Mouse (Mus musculus): ENCODE data around the gene Cdiptos. TPM values are rescaled to one million over a fixed set of nuclear protein-coding genes. Genes with fewer than 3 reads are reported as not detected.
A peak's percentile ranks its signal among the peaks of the same experiment; 100 is the strongest.

Cdiptos gene
- polyA plus RNA-seq, 1 experiment from 2014 or later, result 0.88 TPM

DNA sequence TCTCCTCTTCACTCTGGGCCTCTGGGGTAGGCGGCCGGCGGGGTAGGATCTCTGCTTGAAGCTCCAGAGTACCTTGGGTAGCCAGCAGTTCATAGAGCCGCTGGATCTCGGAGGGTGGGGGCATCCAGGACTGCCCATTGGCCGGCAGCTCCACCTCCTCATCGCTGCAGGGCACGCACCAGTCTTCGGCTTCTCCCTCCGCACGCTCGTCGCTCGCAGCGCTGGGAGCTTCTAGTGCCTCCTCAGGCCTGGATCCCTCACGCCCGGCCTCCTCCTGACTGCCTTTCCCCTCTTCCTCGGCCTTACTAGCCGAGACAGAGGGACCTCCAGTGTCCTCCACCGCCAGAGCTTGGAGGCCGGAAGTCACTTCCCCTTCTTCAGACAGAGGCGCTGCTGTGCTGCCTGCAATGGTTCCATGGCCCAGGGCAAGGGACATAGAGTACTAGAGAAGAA is 40.6 kb upstream of the Cdiptos start:
- DNase-seq (ENCODE audit: low spot score), result peak; percentile 80
- Histone ChIP-seq H3K36me3 (ENCODE audit: control insufficient read depth, insufficient read depth, low read length) (peaks cover 2% of the 10 kb centered on the region), H3K27me3 (ENCODE audit: control insufficient read depth, insufficient read depth, low read length) (no peaks in the 10 kb centered on the region), H3K4me3 (ENCODE audit: low read depth, low read length) (peak overlapping the region; percentile 77), H3K4me1 (replicated peaks; ENCODE audit: control insufficient read depth, insufficient read depth, low read length) (peaks cover 15% of the 10 kb centered on the region), H3K9me3 (ENCODE audit: control insufficient read depth, low read length) (no peaks in the 10 kb centered on the region), H3K27ac (ENCODE audit: low read depth, low read length) (peak overlapping the region; percentile 93), H3K9ac (ENCODE audit: low read length) (peak overlapping the region; percentile 94), H3K4me2 (ENCODE audit: low read depth, low read length, severe bottlenecking) (peak overlapping the region; percentile 96)
- ATAC-seq (replicated peaks; ENCODE audit: low FRiP score), result peak; percentile 50
- WGBS, result under 1% methylated on average over 22 of the region's 22 CpGs

DNA sequence TGATC is 40.4 kb upstream of the Cdiptos start, which contains the start of gene Pagr1b:
Pagr1b (minus strand) TSS at position 4 of the 5 bp plus-strand sequence.
- Histone ChIP-seq H3K4me3 (ENCODE audit: low read depth, low read length) (peak within 1 kb of the TSS; percentile 77), H3K9ac (ENCODE audit: low read length) (peak within 1 kb of the TSS; percentile 94), H3K36me3 (ENCODE audit: control insufficient read depth, insufficient read depth, low read length) (peaks cover 2% of the 10 kb centered on the region), H3K27ac (ENCODE audit: low read depth, low read length) (peak within 1 kb of the TSS; percentile 93), H3K4me2 (ENCODE audit: low read depth, low read length, severe bottlenecking) (peak within 1 kb of the TSS; percentile 96), H3K27me3 (ENCODE audit: control insufficient read depth, insufficient read depth, low read length) (no peaks in the 10 kb centered on the region), H3K4me1 (replicated peaks; ENCODE audit: control insufficient read depth, insufficient read depth, low read length) (peaks cover 13% of the 10 kb centered on the region), H3K9me3 (ENCODE audit: control insufficient read depth, low read length) (no peaks in the 10 kb centered on the region)
- no peak for DNase-seq (ENCODE audit: low spot score)
- ATAC-seq (replicated peaks; ENCODE audit: low FRiP score), result no peak

DNA sequence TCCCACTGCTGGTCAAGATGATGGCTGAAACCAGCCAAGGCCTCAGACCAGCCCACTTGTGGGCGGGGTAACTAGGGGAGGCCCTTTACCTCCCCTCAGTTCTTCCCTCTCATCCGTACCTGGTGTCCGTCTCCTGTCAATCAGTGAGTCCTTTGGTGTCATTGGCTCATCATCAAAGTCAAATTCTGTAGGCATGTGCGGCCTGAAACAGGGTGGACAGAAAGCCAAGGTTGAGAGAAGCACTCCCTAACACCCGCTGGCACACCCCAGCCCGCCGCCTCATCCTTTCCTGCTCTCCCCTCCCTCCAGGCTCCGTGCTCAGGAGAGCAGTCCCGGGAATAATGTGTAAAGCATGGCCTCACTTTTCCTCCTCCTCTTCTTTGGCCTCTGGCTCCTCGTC is 40.2 kb upstream of the Cdiptos start:
- WGBS, result 3% methylated on average over 10 of the region's 10 CpGs
- H3K27ac ChIP-seq (ENCODE audit: low read depth, low read length), result peak overlapping the region; percentile 93
- H3K9me3 ChIP-seq (ENCODE audit: control insufficient read depth, low read length), result no peaks in the 10 kb centered on the region
- peaks cover 11% of the 10 kb centered on the region for H3K4me1 ChIP-seq (replicated peaks; ENCODE audit: control insufficient read depth, insufficient read depth, low read length)
- no peaks in the 10 kb centered on the region for H3K27me3 ChIP-seq (ENCODE audit: control insufficient read depth, insufficient read depth, low read length)
- H3K36me3 ChIP-seq (ENCODE audit: control insufficient read depth, insufficient read depth, low read length), result peaks cover 2% of the 10 kb centered on the region
- H3K4me3 ChIP-seq (ENCODE audit: low read depth, low read length), result peak overlapping the region; percentile 77
- peak overlapping the region; percentile 94 for H3K9ac ChIP-seq (ENCODE audit: low read length)
- ATAC-seq (replicated peaks; ENCODE audit: low FRiP score), result no peak; the same call in 1 of the 2 replicates
- H3K4me2 ChIP-seq (ENCODE audit: low read depth, low read length, severe bottlenecking), result peak overlapping the region; percentile 96
- DNase-seq (ENCODE audit: low spot score), result peak; percentile 63

DNA sequence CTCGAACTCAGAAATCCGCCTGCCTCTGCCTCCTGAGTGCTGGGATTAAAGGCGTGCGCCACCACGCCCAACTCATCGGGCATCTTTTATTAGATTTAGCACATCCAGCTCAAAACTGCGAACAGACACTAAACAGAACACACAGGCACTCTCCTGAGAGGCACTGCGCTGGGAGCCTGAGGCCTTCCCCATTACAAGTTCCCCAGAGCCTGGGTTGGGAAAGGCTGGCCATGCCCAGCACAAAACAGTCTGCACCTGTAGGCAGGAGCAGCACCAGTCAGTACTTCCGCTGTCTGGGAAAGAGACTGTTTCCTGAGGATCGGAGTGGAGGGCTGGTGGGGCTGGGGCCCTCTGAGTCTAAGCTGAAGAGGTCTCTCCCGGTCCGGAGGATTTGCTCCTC is 39.1 kb upstream of the Cdiptos start:
- H3K4me1 ChIP-seq (replicated peaks; ENCODE audit: control insufficient read depth, insufficient read depth, low read length), result peaks cover 9% of the 10 kb centered on the region
- H3K9me3 ChIP-seq (ENCODE audit: control insufficient read depth, low read length), result no peaks in the 10 kb centered on the region
- H3K27me3 ChIP-seq (ENCODE audit: control insufficient read depth, insufficient read depth, low read length), result no peaks in the 10 kb centered on the region
- H3K4me2 ChIP-seq (ENCODE audit: low read depth, low read length, severe bottlenecking), result no peak overlapping the region
- H3K36me3 ChIP-seq (ENCODE audit: control insufficient read depth, insufficient read depth, low read length), result peaks cover 2% of the 10 kb centered on the region
- DNase-seq (ENCODE audit: low spot score), result no peak
- H3K4me3 ChIP-seq (ENCODE audit: low read depth, low read length), result no peak overlapping the region
- no peak overlapping the region for H3K9ac ChIP-seq (ENCODE audit: low read length)
- no peak for ATAC-seq (replicated peaks; ENCODE audit: low FRiP score)
- WGBS, result 92% methylated on average over 12 of the region's 12 CpGs
- H3K27ac ChIP-seq (ENCODE audit: low read depth, low read length), result no peak overlapping the region

DNA sequence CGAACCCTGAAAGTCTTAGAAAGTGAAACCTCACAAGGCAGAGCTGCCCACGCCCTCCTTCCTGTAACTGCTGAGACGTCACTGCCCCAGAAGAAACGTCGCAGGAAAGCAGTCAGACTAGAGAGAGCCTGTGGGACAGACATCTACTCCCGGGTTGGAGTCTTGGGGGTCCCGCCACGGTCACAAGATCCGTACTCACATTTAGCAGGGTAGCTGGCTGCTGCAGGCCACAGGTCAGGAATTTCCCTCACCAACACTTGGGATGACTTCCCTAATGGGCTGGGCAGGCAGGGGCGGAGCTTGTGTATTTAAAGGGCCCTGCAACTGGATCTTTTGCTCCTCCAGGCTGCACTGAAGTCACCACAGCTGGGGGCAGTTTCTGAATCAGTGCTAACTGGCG is 38.4 kb upstream of the Cdiptos start, which contains the start of gene Mvp:
Mvp (minus strand) TSS at position 302 of the 400 bp plus-strand sequence.
- no peak for ATAC-seq (replicated peaks; ENCODE audit: low FRiP score)
- Histone ChIP-seq H3K4me3 (ENCODE audit: low read depth, low read length) (no peak within 1 kb of the TSS; the same call in 1 of the 2 replicates), H3K9ac (ENCODE audit: low read length) (no peak within 1 kb of the TSS), H3K27ac (ENCODE audit: low read depth, low read length) (no peak within 1 kb of the TSS), H3K4me2 (ENCODE audit: low read depth, low read length, severe bottlenecking) (0 out of 2 replicates have a peak within 1 kb of the TSS, but pooled peaks have one; percentile 6), H3K9me3 (ENCODE audit: control insufficient read depth, low read length) (no peaks in the 10 kb centered on the region), H3K27me3 (ENCODE audit: control insufficient read depth, insufficient read depth, low read length) (no peaks in the 10 kb centered on the region), H3K4me1 (replicated peaks; ENCODE audit: control insufficient read depth, insufficient read depth, low read length) (peaks cover 9% of the 10 kb centered on the region), H3K36me3 (ENCODE audit: control insufficient read depth, insufficient read depth, low read length) (peaks cover 2% of the 10 kb centered on the region)
- DNase-seq (ENCODE audit: low spot score), result no peak
- 77% methylated on average over 11 of the region's 11 CpGs for WGBS

DNA sequence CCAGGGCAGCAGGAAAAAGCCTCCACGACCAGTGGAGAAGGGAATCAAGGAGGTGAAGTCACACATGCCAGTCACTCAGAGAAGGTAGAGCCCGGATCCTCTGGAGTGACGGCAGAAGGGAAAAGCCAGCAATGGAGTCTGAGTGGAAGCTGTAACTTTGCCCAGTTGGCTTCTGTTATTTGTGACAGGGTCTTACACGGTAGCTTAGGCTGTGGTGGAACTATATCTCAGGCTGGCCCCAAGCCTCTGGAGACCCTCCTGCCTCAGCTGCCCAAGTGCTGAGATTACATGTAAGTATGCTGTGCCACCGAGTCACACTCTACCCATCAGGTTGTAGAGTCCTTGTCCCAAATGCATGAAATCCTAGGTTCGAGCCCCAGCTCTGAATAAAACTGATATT is 37.5 kb upstream of the Cdiptos start:
- Histone ChIP-seq H3K9ac (ENCODE audit: low read length) (no peak overlapping the region), H3K27me3 (ENCODE audit: control insufficient read depth, insufficient read depth, low read length) (no peaks in the 10 kb centered on the region), H3K36me3 (ENCODE audit: control insufficient read depth, insufficient read depth, low read length) (peaks cover 2% of the 10 kb centered on the region), H3K27ac (ENCODE audit: low read depth, low read length) (no peak overlapping the region), H3K4me2 (ENCODE audit: low read depth, low read length, severe bottlenecking) (no peak overlapping the region), H3K4me1 (replicated peaks; ENCODE audit: control insufficient read depth, insufficient read depth, low read length) (peaks cover 6% of the 10 kb centered on the region), H3K4me3 (ENCODE audit: low read depth, low read length) (no peak overlapping the region), H3K9me3 (ENCODE audit: control insufficient read depth, low read length) (no peaks in the 10 kb centered on the region)
- no peak for ATAC-seq (replicated peaks; ENCODE audit: low FRiP score)
- DNase-seq (ENCODE audit: low spot score), result no peak
- 96% methylated on average over 6 of the region's 6 CpGs for WGBS

DNA sequence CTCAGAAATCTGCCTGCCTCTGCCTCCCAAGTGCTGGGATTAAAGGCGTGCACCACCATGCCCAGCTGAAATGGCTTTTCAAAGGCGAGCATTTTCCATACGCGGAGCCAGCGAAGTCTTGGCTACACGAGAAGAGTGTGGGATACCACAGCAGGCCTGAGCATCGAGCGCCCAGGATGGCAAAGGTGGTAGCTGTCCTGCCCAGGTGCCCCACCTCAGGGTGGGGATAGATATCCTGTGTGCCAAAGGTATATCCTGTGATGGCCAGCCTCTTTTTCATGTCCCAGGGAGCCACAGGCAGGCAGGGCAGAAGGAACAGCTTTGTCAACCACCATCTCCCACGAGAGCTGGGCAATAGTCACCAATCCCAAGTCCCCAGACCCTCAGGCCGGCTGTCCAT is 36.9 kb upstream of the Cdiptos start:
- Histone ChIP-seq H3K9me3 (ENCODE audit: control insufficient read depth, low read length) (no peaks in the 10 kb centered on the region), H3K36me3 (ENCODE audit: control insufficient read depth, insufficient read depth, low read length) (peaks cover 2% of the 10 kb centered on the region), H3K27me3 (ENCODE audit: control insufficient read depth, insufficient read depth, low read length) (no peaks in the 10 kb centered on the region), H3K9ac (ENCODE audit: low read length) (no peak overlapping the region), H3K4me1 (replicated peaks; ENCODE audit: control insufficient read depth, insufficient read depth, low read length) (peaks cover 6% of the 10 kb centered on the region), H3K4me2 (ENCODE audit: low read depth, low read length, severe bottlenecking) (no peak overlapping the region), H3K27ac (ENCODE audit: low read depth, low read length) (no peak overlapping the region), H3K4me3 (ENCODE audit: low read depth, low read length) (no peak overlapping the region)
- DNase-seq (ENCODE audit: low spot score) (no peak), ATAC-seq (replicated peaks; ENCODE audit: low FRiP score) (no peak)
- WGBS, result 96% methylated on average over 10 of the region's 10 CpGs

DNA sequence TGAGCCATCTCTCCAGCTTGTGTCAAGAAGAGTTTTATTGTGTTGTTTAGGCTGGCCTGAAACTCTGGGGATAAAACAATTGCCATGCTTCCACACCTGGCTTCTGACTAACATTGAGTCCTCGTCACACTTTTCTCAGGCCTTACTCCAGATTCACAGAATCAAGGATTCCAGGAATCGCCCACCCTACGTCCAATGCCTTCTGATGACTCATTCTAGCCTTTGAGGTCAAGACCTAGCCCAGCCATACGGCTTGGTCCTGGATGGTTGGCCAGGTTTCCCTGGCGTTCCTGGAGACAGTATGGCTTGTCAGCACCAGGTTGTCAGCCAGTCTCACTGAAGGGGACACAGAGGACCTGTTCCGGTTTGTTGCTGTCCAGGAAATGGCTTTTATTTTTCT is 36.5 kb upstream of the Cdiptos start:
- H3K4me3 ChIP-seq (ENCODE audit: low read depth, low read length), result no peak overlapping the region
- no peaks in the 10 kb centered on the region for H3K9me3 ChIP-seq (ENCODE audit: control insufficient read depth, low read length)
- DNase-seq (ENCODE audit: low spot score) (no peak), ATAC-seq (replicated peaks; ENCODE audit: low FRiP score) (no peak)
- no peaks in the 10 kb centered on the region for H3K27me3 ChIP-seq (ENCODE audit: control insufficient read depth, insufficient read depth, low read length)
- peaks cover 6% of the 10 kb centered on the region for H3K4me1 ChIP-seq (replicated peaks; ENCODE audit: control insufficient read depth, insufficient read depth, low read length)
- H3K4me2 ChIP-seq (ENCODE audit: low read depth, low read length, severe bottlenecking), result no peak overlapping the region
- peaks cover 2% of the 10 kb centered on the region for H3K36me3 ChIP-seq (ENCODE audit: control insufficient read depth, insufficient read depth, low read length)
- no peak overlapping the region for H3K9ac ChIP-seq (ENCODE audit: low read length)
- 92% methylated on average over 6 of the region's 6 CpGs for WGBS
- no peak overlapping the region for H3K27ac ChIP-seq (ENCODE audit: low read depth, low read length)

DNA sequence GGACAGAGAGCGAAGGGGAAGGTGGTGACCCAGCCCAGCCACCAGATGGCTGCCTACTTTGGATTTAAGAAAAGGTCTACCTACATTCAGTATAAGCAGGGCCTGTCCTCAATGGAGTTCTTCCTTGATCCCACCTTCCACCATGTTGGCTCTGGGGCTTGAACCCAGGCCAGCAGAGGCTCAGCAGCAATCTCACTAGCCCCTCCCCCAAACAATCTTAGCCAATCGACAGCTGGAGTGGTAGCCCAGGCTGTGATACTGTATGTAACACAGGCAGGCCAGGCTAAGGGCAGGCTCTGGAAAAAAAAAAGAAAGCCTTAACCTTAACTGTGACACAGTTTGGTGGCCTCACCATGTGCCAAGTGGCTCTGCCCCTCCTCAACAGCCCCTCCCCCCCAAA is 35.8 kb upstream of the Cdiptos start:
- no peaks in the 10 kb centered on the region for H3K27me3 ChIP-seq (ENCODE audit: control insufficient read depth, insufficient read depth, low read length)
- no peaks in the 10 kb centered on the region for H3K9me3 ChIP-seq (ENCODE audit: control insufficient read depth, low read length)
- H3K4me3 ChIP-seq (ENCODE audit: low read depth, low read length), result no peak overlapping the region
- no peak for DNase-seq (ENCODE audit: low spot score)
- peaks cover 2% of the 10 kb centered on the region for H3K36me3 ChIP-seq (ENCODE audit: control insufficient read depth, insufficient read depth, low read length)
- 60% methylated on average over 2 of the region's 2 CpGs for WGBS
- ATAC-seq (replicated peaks; ENCODE audit: low FRiP score), result no peak
- peaks cover 6% of the 10 kb centered on the region for H3K4me1 ChIP-seq (replicated peaks; ENCODE audit: control insufficient read depth, insufficient read depth, low read length)
- H3K4me2 ChIP-seq (ENCODE audit: low read depth, low read length, severe bottlenecking), result no peak overlapping the region
- no peak overlapping the region for H3K9ac ChIP-seq (ENCODE audit: low read length)
- H3K27ac ChIP-seq (ENCODE audit: low read depth, low read length), result no peak overlapping the region

Measured in forebrain, embryonic 11.5 days (tissue).